Mouse (Mus musculus) layer of hippocampus, adult 2 months (tissue): Measurements from ENCODE around the gene Snai3. TPM values are rescaled to one million over a fixed set of nuclear protein-coding genes. Genes with fewer than 3 reads are reported as not detected.
A peak's percentile ranks its signal among the peaks of the same experiment; 100 is the strongest.

Source experiments
- DNase-seq, 2 experiments: peaks; one replicate each; pipeline ENCODE4 v3.0.0; 2022; ENCODE audit warnings: low spot score in 2 of 2
- H3K27ac ChIP-seq: fragments of 200-600 bp; 2 replicates; pipeline ENCODE4 v1.8.1; 2022
- H3K4me3 ChIP-seq: fragments of 200-600 bp; 2 replicates; pipeline ENCODE4 v1.8.1; 2022; ENCODE audit warnings: mild to moderate bottlenecking
- CTCF ChIP-seq: fragments of 200-600 bp; conservative IDR thresholded peaks from 2 replicates; pipeline ENCODE4 v1.8.1; 2022; ENCODE audit warnings: antibody characterized with exemption, mild to moderate bottlenecking, moderate library complexity
- total RNA-seq, 2 experiments: library from RNA; stranded (reverse); gene quantifications; 2 replicates each; pipeline ENCODE4 v1.2.3; 2021

Snai3 gene
- total RNA-seq, 2 experiments from 2014 or later, result not detected

GRCm38 (mm10) chr8:122469965-122470364 lies 9.4 kb upstream of the Snai3 start:
- Histone ChIP-seq H3K4me3 (no peak overlapping the region), H3K27ac (no peak overlapping the region)
- no peak for TF ChIP-seq CTCF
- no peak for DNase-seq

- no peak overlapping the region for H3K27ac ChIP-seq
- TF ChIP-seq CTCF, result no peak
- no peak for DNase-seq
- no peak overlapping the region for H3K4me3 ChIP-seq
Measured at GRCm38 (mm10) chr8:122469407-122469806, 8.9 kb upstream of the Snai3 start.

- TF ChIP-seq CTCF, result no peak
- DNase-seq, result no peak
- Histone ChIP-seq H3K4me3 (no peak overlapping the region), H3K27ac (no peak overlapping the region)
Measured at GRCm38 (mm10) chr8:122467816-122468215, 7.3 kb upstream of the Snai3 start.

- TF ChIP-seq CTCF, result no peak
- no peak overlapping the region for H3K4me3 ChIP-seq
- no peak for DNase-seq
Measured at GRCm38 (mm10) chr8:122464985-122465384, 4.5 kb upstream of the Snai3 start.

GRCm38 (mm10) chr8:122463651-122464640 lies 3.4 kb upstream of the Snai3 start:
- TF ChIP-seq CTCF, result no peak
- no peak for DNase-seq
- no peak overlapping the region for H3K4me3 ChIP-seq
- no peak overlapping the region for H3K27ac ChIP-seq

More at GRCm38 (mm10) chr8:122464985-122465384, 4.5 kb upstream of the Snai3 start:
- H3K27ac ChIP-seq, result no peak overlapping the region

- no peak overlapping the region for H3K4me3 ChIP-seq
- no peak for DNase-seq
- no peak for TF ChIP-seq CTCF
- no peak overlapping the region for H3K27ac ChIP-seq
Measured at GRCm38 (mm10) chr8:122462510-122462909, 2.0 kb upstream of the Snai3 start.

- TF ChIP-seq CTCF, result no peak
- peak in 1 of 2 experiments; percentile 70 for DNase-seq
- Histone ChIP-seq H3K4me3 (no peak overlapping the region), H3K27ac (no peak overlapping the region)
Measured at GRCm38 (mm10) chr8:122461473-122462148, 1.1 kb upstream of the Snai3 start.

- peak overlapping the region; percentile 46; the same call in 1 of the 2 replicates for H3K4me3 ChIP-seq
- TF ChIP-seq CTCF, result no peak
Measured at GRCm38 (mm10) chr8:122459990-122460389, 543 bp downstream of the Snai3 start.

GRCm38 (mm10) chr8:122459218-122459900 lies 1.2 kb downstream of the Snai3 start:
- no peak for DNase-seq
- Histone ChIP-seq H3K4me3 (no peak overlapping the region), H3K27ac (no peak overlapping the region)
- peak; percentile 71 for TF ChIP-seq CTCF

More at GRCm38 (mm10) chr8:122459990-122460389, 543 bp downstream of the Snai3 start:
- no peak for DNase-seq
- no peak overlapping the region for H3K27ac ChIP-seq

GRCm38 (mm10) chr8:122457171-122457570 lies 3.4 kb downstream of the Snai3 start:
- TF ChIP-seq CTCF, result no peak

GRCm38 (mm10) chr8:122454409-122454808 lies 6.1 kb downstream of the Snai3 start:
- TF ChIP-seq CTCF, result no peak
- Histone ChIP-seq H3K4me3 (no peak overlapping the region), H3K27ac (no peak overlapping the region)
- DNase-seq, result no peak

More at GRCm38 (mm10) chr8:122457171-122457570, 3.4 kb downstream of the Snai3 start:
- no peak overlapping the region for H3K4me3 ChIP-seq
- DNase-seq, result no peak
- H3K27ac ChIP-seq, result no peak overlapping the region

GRCm38 (mm10) chr8:122452154-122452553 lies 8.4 kb downstream of the Snai3 start:
- Histone ChIP-seq H3K4me3 (no peak overlapping the region), H3K27ac (no peak overlapping the region)
- DNase-seq, result no peak
- TF ChIP-seq CTCF, result no peak
